Mouse (Mus musculus): ENCODE results near the gene Ajap1. TPM values are rescaled to one million over a fixed set of nuclear protein-coding genes. Genes with fewer than 3 reads are reported as not detected.

The Ajap1 gene
- total RNA-seq, 2 experiments from 2014 or later = 0.27 to 0.31 TPM

GRCm38 (mm10) chr4:153358243-153358550 lies 124.4 kb downstream of the Ajap1 start:
- DNase-seq (ENCODE audit: low spot score) = no peak

- DNase-seq (ENCODE audit: low spot score) = no peak
Observed at GRCm38 (mm10) chr4:153357539-153358242, 124.9 kb downstream of the Ajap1 start.

GRCm38 (mm10) chr4:153356236-153356635 lies 126.4 kb downstream of the Ajap1 start:
- no peak for DNase-seq (ENCODE audit: low spot score)

DNA sequence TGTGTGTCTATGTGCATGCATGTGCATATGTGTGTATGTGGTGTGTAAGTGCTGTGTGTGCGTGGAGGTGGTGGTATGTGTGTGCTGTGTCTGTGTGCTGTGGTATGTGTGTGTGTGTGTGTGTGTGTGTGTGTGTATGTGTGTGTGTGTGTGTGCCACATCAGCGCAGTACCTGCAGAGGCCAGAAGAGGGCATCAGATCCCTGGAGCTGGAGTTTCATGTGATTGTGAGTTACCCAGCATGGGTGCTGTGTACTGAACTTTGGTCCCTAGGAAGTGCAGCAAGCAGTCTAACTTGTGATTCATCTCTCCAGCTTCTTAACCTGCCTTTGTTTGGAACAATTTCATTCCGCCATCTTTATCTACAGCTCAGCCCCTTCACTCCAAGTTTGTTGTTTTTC lies 137.6 kb downstream of the Ajap1 start:
- no peak for DNase-seq (ENCODE audit: low spot score)

- no peak for DNase-seq (ENCODE audit: low spot score)
Observed at GRCm38 (mm10) chr4:153340887-153341286, 141.7 kb downstream of the Ajap1 start.

DNA sequence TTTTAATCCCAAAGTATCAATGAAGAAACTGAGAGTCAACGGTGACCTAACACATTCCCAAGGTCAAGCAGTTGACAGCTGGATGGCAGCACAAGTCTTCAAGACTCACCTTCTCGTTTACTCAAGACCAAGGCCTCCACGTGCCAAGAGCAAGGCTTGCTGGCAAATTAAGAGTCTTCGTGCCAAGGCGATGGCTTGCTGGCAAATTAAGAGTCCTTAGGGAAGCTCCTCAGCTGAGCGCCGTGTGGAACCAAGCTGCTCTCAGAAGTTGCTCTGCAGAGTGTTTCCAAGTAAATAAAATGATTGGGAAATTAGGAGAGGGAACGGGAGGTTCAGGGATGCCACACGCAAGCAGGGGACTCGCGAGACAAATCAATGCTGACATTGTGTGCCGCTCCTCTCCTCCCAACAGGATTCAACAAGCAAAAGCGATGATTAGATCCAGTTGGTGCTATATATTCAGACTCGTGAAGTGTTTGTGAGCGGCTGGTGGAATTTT lies 147.3 kb downstream of the Ajap1 start:
- DNase-seq (ENCODE audit: low spot score) = no peak

DNA sequence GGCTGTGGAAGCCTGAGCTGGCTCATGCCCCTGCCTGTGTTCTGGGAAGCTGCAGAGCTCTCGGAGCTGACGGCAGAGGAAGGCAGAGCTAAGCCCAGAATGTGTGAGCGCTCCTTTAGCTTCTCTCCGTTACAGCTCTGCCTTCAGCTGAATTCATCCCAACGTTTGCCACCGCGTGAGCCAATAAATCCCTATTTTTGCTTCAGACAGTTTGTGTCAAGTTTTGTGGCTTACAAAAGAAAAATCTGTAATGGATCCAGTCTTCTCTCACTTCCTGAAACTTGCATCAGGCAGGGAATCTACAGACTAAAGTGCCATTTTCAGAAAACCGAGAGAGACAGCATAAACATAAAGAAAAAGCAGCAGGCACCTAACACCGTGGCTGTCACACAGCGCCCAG lies 154.8 kb downstream of the Ajap1 start:
- no peak for DNase-seq (ENCODE audit: low spot score)

All from gastrocnemius, adult 18-20 months (tissue).